13 mouse cellular contexts compared by ENCODE assay signal in the genomic region with DNA sequence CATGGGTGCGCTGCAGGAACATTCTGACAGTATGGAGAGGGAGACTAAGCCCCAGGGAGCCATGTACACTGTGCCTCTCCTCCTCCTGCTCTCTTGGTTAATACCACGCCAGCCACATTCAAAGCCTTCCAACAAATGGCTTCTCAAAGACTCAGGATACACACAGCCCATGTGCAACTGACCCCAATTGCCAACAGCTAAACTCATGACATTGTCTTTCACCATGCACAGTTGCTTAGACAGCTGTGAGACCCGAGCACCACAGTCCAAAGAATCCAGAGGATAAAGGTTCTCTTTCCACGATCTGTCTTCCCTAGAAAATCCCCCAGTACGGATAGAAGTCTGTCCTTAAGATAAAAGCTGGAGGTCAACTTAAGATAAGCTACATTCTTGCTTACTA. TPM values are rescaled to one million over a fixed set of nuclear protein-coding genes. Genes with fewer than 3 reads are reported as not detected.
DNase-seq lines count a peak whose midpoint lies in the region; ATAC-seq and TF ChIP-seq lines count a peak whose summit lies in the region.
"Had no signal": no experiment of that assay in that cellular context is flagged by ENCODE, and none has a peak within 500 bp of the region (broad histone marks: within the 10 kb centered on the region; RNA-seq: fewer than 3 reads in every experiment).

No protein-coding gene starts in this region.

- no peak overlapping the region for H3ac ChIP-seq in myocyte (ENCODE audit: control insufficient read depth, insufficient read length)

- no peaks in the 10 kb centered on the region for H3K9me3 ChIP-seq in heart, embryonic 12.5 days (replicated peaks)
- H3K9me3 ChIP-seq in limb, embryonic 14.5 days (ENCODE audit: control insufficient read depth, low read length): no peaks in the 10 kb centered on the region
- no peaks in the 10 kb centered on the region for H3K9me3 ChIP-seq in limb, embryonic 10.5 days (replicated peaks)
- no peaks in the 10 kb centered on the region for H3K9me3 ChIP-seq in liver, embryonic 11.5 days (ENCODE audit: control insufficient read depth, low read length)
- H3K9me3 ChIP-seq: hindbrain, embryonic 10.5 days had no signal

- 45% methylated on average over 5 of the region's 5 CpGs for WGBS in heart, embryonic 12.5 days
- 83% methylated on average over 5 of the region's 5 CpGs for WGBS in limb, embryonic 14.5 days
- 81% methylated on average over 5 of the region's 5 CpGs for WGBS in limb, embryonic 10.5 days
- 64% methylated on average over 5 of the region's 5 CpGs for WGBS in liver, embryonic 11.5 days

- H3K9ac ChIP-seq in heart, embryonic 12.5 days: no peak overlapping the region
- no peak overlapping the region for H3K9ac ChIP-seq in limb, embryonic 14.5 days (ENCODE audit: low read depth, low read length, severe bottlenecking)
- no peak overlapping the region; the same call in none of the 2 replicates for H3K9ac ChIP-seq in liver, embryonic 11.5 days (ENCODE audit: low read depth, low read length)

- ATAC-seq in heart, embryonic 12.5 days (ENCODE audit: insufficient number of reproducible peaks, low FRiP score): no peak
- no peak for ATAC-seq in limb, embryonic 14.5 days (ENCODE audit: low FRiP score, low read depth)
- ATAC-seq in liver, embryonic 11.5 days (replicated peaks; ENCODE audit: low FRiP score): no peak
- ATAC-seq: intestine, embryonic 16.5 days had no signal

- no peak for TF ChIP-seq POLR2A in limb, embryonic 14.5 days (IDR thresholded peaks at IDR 0.05; ENCODE audit: borderline replicate concordance, extremely low read depth, insufficient read depth, insufficient read length)
- no peak for TF ChIP-seq POLR2A in myocyte (IDR thresholded peaks at IDR 0.05; ENCODE audit: insufficient read length, low read depth)

- H3K27ac ChIP-seq in heart, embryonic 12.5 days (ENCODE audit: poor library complexity, severe bottlenecking): no peak overlapping the region
- H3K27ac ChIP-seq in limb, embryonic 14.5 days (replicated peaks; ENCODE audit: low read depth, low read length): 0 out of 2 replicates have a peak overlapping the region, but pooled peaks have one; percentile 38
- no peak overlapping the region for H3K27ac ChIP-seq in limb, embryonic 10.5 days
- H3K27ac ChIP-seq in liver, embryonic 11.5 days (ENCODE audit: low read depth, low read length): peak overlapping the region; percentile 95
- H3K27ac ChIP-seq: hindbrain, embryonic 10.5 days had no signal

- 0 out of 2 replicates have a peak overlapping the region, but pooled peaks have one; percentile 2 for H3K4me2 ChIP-seq in heart, embryonic 12.5 days
- H3K4me2 ChIP-seq in limb, embryonic 14.5 days (replicated peaks; ENCODE audit: low read depth, low read length, severe bottlenecking): no peak overlapping the region
- H3K4me2 ChIP-seq in liver, embryonic 11.5 days: peak overlapping the region; percentile 62
- no peak overlapping the region for H3K4me2 ChIP-seq in myocyte (ENCODE audit: low read depth)

- no peak for DNase-seq in heart, adult 9 months (ENCODE audit: low spot score in 2 of 2)
- DNase-seq in limb, embryonic 14.5 days (ENCODE audit: low spot score): no peak
- DNase-seq in limb, embryonic 10.5 days (ENCODE audit: low spot score): no peak
- DNase-seq in liver, embryonic 11.5 days (ENCODE audit: low spot score): no peak
- DNase-seq in right cerebral cortex, postnatal 4 days: no peak
- DNase-seq: adrenal gland, adult 2 months; cerebellum, adult 18-20 months; lung, adult 18-20 months; midbrain, embryonic 14.5 days had no signal

- peaks cover 90% of the 10 kb centered on the region for H3K4me1 ChIP-seq in heart, embryonic 12.5 days (replicated peaks)
- peaks cover 86% of the 10 kb centered on the region for H3K4me1 ChIP-seq in limb, embryonic 14.5 days (ENCODE audit: control insufficient read depth, insufficient read depth, low read length)
- peaks cover 79% of the 10 kb centered on the region for H3K4me1 ChIP-seq in limb, embryonic 10.5 days
- peaks cover 90% of the 10 kb centered on the region for H3K4me1 ChIP-seq in liver, embryonic 11.5 days (replicated peaks; ENCODE audit: control insufficient read depth, insufficient read depth, low read length)

- no peaks in the 10 kb centered on the region for H3K27me3 ChIP-seq in heart, embryonic 12.5 days (replicated peaks)
- H3K27me3 ChIP-seq in limb, embryonic 14.5 days (ENCODE audit: control insufficient read depth, insufficient read depth, low read length): no peaks in the 10 kb centered on the region
- H3K27me3 ChIP-seq in limb, embryonic 10.5 days (ENCODE audit: low read depth, poor library complexity, severe bottlenecking): no peaks in the 10 kb centered on the region
- no peaks in the 10 kb centered on the region for H3K27me3 ChIP-seq in liver, embryonic 11.5 days (replicated peaks; ENCODE audit: control insufficient read depth, insufficient read depth, low read length)
- no peaks in the 10 kb centered on the region for H3K27me3 ChIP-seq in myocyte (ENCODE audit: control insufficient read depth, insufficient read depth, insufficient read length)

- H3K79me2 ChIP-seq in myocyte (ENCODE audit: control insufficient read depth, insufficient read depth): peaks cover 7% of the 10 kb centered on the region

- no peaks in the 10 kb centered on the region for H3K36me3 ChIP-seq in heart, embryonic 12.5 days
- H3K36me3 ChIP-seq in limb, embryonic 14.5 days (ENCODE audit: control insufficient read depth, insufficient read depth, low read length): no peaks in the 10 kb centered on the region
- H3K36me3 ChIP-seq in limb, embryonic 10.5 days: no peaks in the 10 kb centered on the region
- H3K36me3 ChIP-seq in liver, embryonic 11.5 days (ENCODE audit: control insufficient read depth, insufficient read depth, low read length): no peaks in the 10 kb centered on the region; the same call in 1 of the 2 replicates
- H3K36me3 ChIP-seq in myocyte (ENCODE audit: control insufficient read depth, insufficient read depth): no peaks in the 10 kb centered on the region
- H3K36me3 ChIP-seq: hindbrain, embryonic 10.5 days had no signal

- H3K4me3 ChIP-seq in heart, embryonic 12.5 days: no peak overlapping the region
- no peak overlapping the region for H3K4me3 ChIP-seq in limb, embryonic 14.5 days (replicated peaks; ENCODE audit: low read length)
- no peak overlapping the region for H3K4me3 ChIP-seq in limb, embryonic 10.5 days
- no peak overlapping the region for H3K4me3 ChIP-seq in liver, embryonic 11.5 days (ENCODE audit: low read depth, low read length)
- H3K4me3 ChIP-seq in myocyte: no peak overlapping the region
- H3K4me3 ChIP-seq: hindbrain, embryonic 10.5 days had no signal

TF ChIP-seq in myocyte, 11 proteins besides CTCF, POLR2A, EP300 and RAD21:
- TF ChIP-seq USF1 (IDR thresholded peaks at IDR 0.05; ENCODE audit: low read depth) (no peak), REST (IDR thresholded peaks at IDR 0.05; ENCODE audit: insufficient read depth, insufficient read length) (no peak), MYOD1 (IDR thresholded peaks at IDR 0.05; ENCODE audit: control insufficient read depth in 1 of 3, insufficient read length in 2 of 3, low read depth in 2 of 3) (peak in 2 of 3 experiments; percentile 54 to 65), MYOG (IDR thresholded peaks at IDR 0.05; ENCODE audit: control insufficient read depth in 1 of 3, insufficient read depth in 1 of 3, insufficient read length in 2 of 3, low read depth in 2 of 3) (peak in 2 of 3 experiments; percentile 57 to 80)

RNA-seq across cellular contexts. Expression of gene Foxo3, which starts 27.9 kb away (rescaled TPM):
- polyA plus RNA-seq in heart, embryonic 12.5 days (2016; fragmentation: Nextera tagmentation; extraction: Ambion mirVana): 4.5 and 5.8 TPM in 2 replicates
- 16.6 and 23.4 TPM in 2 replicates for polyA plus RNA-seq in limb, embryonic 14.5 days (2012; rRNA removed)
- polyA plus RNA-seq in limb, embryonic 14.5 days (2014; fragmentation: Nextera tagmentation; extraction: Ambion mirVana): 10.8 and 11.7 TPM in 2 replicates
- polyA plus RNA-seq in limb, embryonic 10.5 days (2016; fragmentation: Nextera tagmentation; extraction: Ambion mirVana): 2.3 and 3.8 TPM in 2 replicates
- 11.7 and 12.3 TPM in 2 replicates for polyA plus RNA-seq in liver, embryonic 11.5 days (2014; fragmentation: Nextera tagmentation; extraction: Ambion mirVana)
- 11.2 TPM for polyA plus RNA-seq in myocyte (2012; fragmentation: generic; extraction: Trizol)

Comparison
In these comparisons a context has a peak if more than half of its experiments do, and no peak if none do; other contexts are left out.
1. H3K27ac ChIP-seq: peak in limb, embryonic 14.5 days (single experiment) and liver, embryonic 11.5 days (single experiment); none in heart, embryonic 12.5 days (single experiment) and limb, embryonic 10.5 days (single experiment).
2. H3K4me2 ChIP-seq: peak in heart, embryonic 12.5 days (single experiment) and liver, embryonic 11.5 days (single experiment); none in limb, embryonic 14.5 days (single experiment) and myocyte (single experiment).